In genomic region chr4:62999321-62999720, GRCm38 (mm10) we compare ENCODE assay signal across 10 mouse cellular contexts. TPM values are rescaled to one million over a fixed set of nuclear protein-coding genes. Genes with fewer than 3 reads are reported as not detected.
DNase-seq lines count a peak whose midpoint lies in the region; ATAC-seq and TF ChIP-seq lines count a peak whose summit lies in the region.
"Had no signal": no experiment of that assay in that cellular context is flagged by ENCODE, and none has a peak within 500 bp of the region (broad histone marks: within the 10 kb centered on the region; RNA-seq: fewer than 3 reads in every experiment).

No protein-coding gene starts in this region.

- TF ChIP-seq CTCF in thymus, adult 2 months (IDR thresholded peaks at IDR 0.05; ENCODE audit: borderline replicate concordance, control insufficient read depth, extremely low read depth, insufficient read depth, low read length, poor library complexity) = no peak

- H3K27me3 ChIP-seq in kidney, embryonic 14.5 days (ENCODE audit: control insufficient read depth, insufficient read depth, low read length) = no peaks in the 10 kb centered on the region
- H3K27me3 ChIP-seq in liver, embryonic 11.5 days (replicated peaks; ENCODE audit: control insufficient read depth, insufficient read depth, low read length) = no peaks in the 10 kb centered on the region
- no peaks in the 10 kb centered on the region for H3K27me3 ChIP-seq in thymus, adult 2 months (ENCODE audit: control insufficient read depth, insufficient read depth, low read length)

- H3K4me1 ChIP-seq in kidney, embryonic 14.5 days (ENCODE audit: control insufficient read depth, insufficient read depth, low read length) = peaks cover 35% of the 10 kb centered on the region
- peaks cover 26% of the 10 kb centered on the region for H3K4me1 ChIP-seq in liver, embryonic 11.5 days (replicated peaks; ENCODE audit: control insufficient read depth, insufficient read depth, low read length)
- no peaks in the 10 kb centered on the region for H3K4me1 ChIP-seq in thymus, adult 2 months (replicated peaks; ENCODE audit: control insufficient read depth, insufficient read depth, low read length)

- H3K9ac ChIP-seq in kidney, embryonic 14.5 days (ENCODE audit: low read depth, low read length) = no peak overlapping the region
- no peak overlapping the region for H3K9ac ChIP-seq in liver, embryonic 11.5 days (ENCODE audit: low read depth, low read length)

- no peaks in the 10 kb centered on the region for H3K9me3 ChIP-seq in kidney, embryonic 14.5 days (ENCODE audit: control insufficient read depth, low read length)
- H3K9me3 ChIP-seq in liver, embryonic 11.5 days (ENCODE audit: control insufficient read depth, low read length) = no peaks in the 10 kb centered on the region

- H3K4me2 ChIP-seq in kidney, embryonic 14.5 days (replicated peaks; ENCODE audit: low read depth, low read length) = no peak overlapping the region
- no peak overlapping the region for H3K4me2 ChIP-seq in liver, embryonic 11.5 days

- H3K36me3 ChIP-seq in kidney, embryonic 14.5 days (ENCODE audit: control insufficient read depth, insufficient read depth, low read length) = no peaks in the 10 kb centered on the region
- H3K36me3 ChIP-seq in liver, embryonic 11.5 days (ENCODE audit: control insufficient read depth, insufficient read depth, low read length) = no peaks in the 10 kb centered on the region
- no peaks in the 10 kb centered on the region for H3K36me3 ChIP-seq in thymus, adult 2 months (ENCODE audit: control insufficient read depth, insufficient read depth, low read length)

- no peak overlapping the region for H3K4me3 ChIP-seq in kidney, embryonic 14.5 days (ENCODE audit: low read length)
- H3K4me3 ChIP-seq in liver, embryonic 11.5 days (ENCODE audit: low read depth, low read length) = no peak overlapping the region
- no peak overlapping the region for H3K4me3 ChIP-seq in thymus, adult 2 months (ENCODE audit: control insufficient read depth, insufficient read depth, low read length)
- H3K4me3 ChIP-seq: erythroblast, embryonic 14.5 days had no signal

- WGBS in kidney, embryonic 14.5 days = 69% methylated on average over 4 of the region's 4 CpGs
- WGBS in liver, embryonic 11.5 days = 67% methylated on average over 4 of the region's 4 CpGs
- 95% methylated on average over 4 of the region's 4 CpGs for WGBS in thymus, adult 2 months

- TF ChIP-seq POLR2A in thymus, adult 2 months (IDR thresholded peaks at IDR 0.05; ENCODE audit: control insufficient read depth, extremely low read depth, insufficient read depth, low read length, poor library complexity) = no peak

- H3K27ac ChIP-seq in kidney, embryonic 14.5 days (ENCODE audit: low read depth, low read length) = peak overlapping the region; percentile 74; the same call in 1 of the 2 replicates
- peak overlapping the region; percentile 8; the same call in 1 of the 2 replicates for H3K27ac ChIP-seq in liver, embryonic 11.5 days (ENCODE audit: low read depth, low read length)
- H3K27ac ChIP-seq in thymus, adult 2 months (ENCODE audit: control insufficient read depth, insufficient read depth, low read length) = no peak overlapping the region

- ATAC-seq in kidney, embryonic 14.5 days (ENCODE audit: low FRiP score, low TSS enrichment) = no peak
- peak; percentile 41 for ATAC-seq in liver, embryonic 11.5 days (replicated peaks; ENCODE audit: low FRiP score)

- DNase-seq in kidney, postnatal 10 days = no peak
- DNase-seq in urinary bladder, adult 2 months (ENCODE audit: low spot score) = peak; percentile 12
- no peak for DNase-seq in urinary bladder, postnatal 25 days (ENCODE audit: low spot score)
- no peak for DNase-seq in liver, embryonic 11.5 days (ENCODE audit: low spot score)
- no peak for DNase-seq in right cerebral cortex, postnatal 4 days
- DNase-seq in urinary bladder, postnatal 14 days (ENCODE audit: low spot score) = no peak
- DNase-seq in thymus, adult 2 months = no peak
- DNase-seq: spleen, adult 18-20 months had no signal

RNA-seq across cellular contexts. Expression of gene Zfp618, which starts 33.9 kb away (rescaled TPM):
- 31.5 and 41.1 TPM in 2 replicates for polyA plus RNA-seq in kidney, embryonic 14.5 days (2014; fragmentation: Nextera tagmentation; extraction: Ambion mirVana)
- 3.0 TPM in 2 replicates for polyA plus RNA-seq in urinary bladder, adult 2 months (2012; rRNA removed)
- 9.8 and 12.9 TPM in 2 replicates for polyA plus RNA-seq in liver, embryonic 11.5 days (2014; fragmentation: Nextera tagmentation; extraction: Ambion mirVana)
- polyA plus RNA-seq in thymus, adult 2 months (2012; rRNA removed) = 1.1 and 1.9 TPM in 2 replicates
- polyA plus RNA-seq: erythroblast, embryonic 14.5 days had no signal
